Mouse (Mus musculus) limb, embryonic 14.5 days (tissue): Measurements from ENCODE around the gene Psmd13. TPM values are rescaled to one million over a fixed set of nuclear protein-coding genes. Genes with fewer than 3 reads are reported as not detected.

Experiments used
- ATAC-seq: fragments of 200-750 bp; cut with Nextera tagmentation; 2 replicates; pipeline ENCODE4 v1.8.0; 2017; ENCODE audit warnings: low read depth, moderate number of reproducible peaks, moderate TSS enrichment; ENCODE audit not compliant: low FRiP score
- DNase-seq: peaks from one replicate; pipeline ENCODE4 v3.0.0-alpha.2; 2015; ENCODE audit warnings: low spot score
- H3K27ac ChIP-seq: fragments of 300-500 bp; sonication (generic); replicated peaks from 2 replicates; pipeline ENCODE4 v1.5.1; 2014; ENCODE audit warnings: low read depth, mild to moderate bottlenecking, low read length, moderate library complexity, mixed read lengths
- H3K27me3 ChIP-seq: fragments of 300-500 bp; sonication (generic); 2 replicates; pipeline ENCODE4 v1.6.1; 2014; ENCODE audit warnings: low read length, mixed read lengths; ENCODE audit not compliant: control insufficient read depth, insufficient read depth
- H3K36me3 ChIP-seq: fragments of 300-500 bp; sonication (generic); 2 replicates; pipeline ENCODE4 v1.6.1; 2014; ENCODE audit warnings: mild to moderate bottlenecking, low read length, moderate library complexity, mixed read lengths; ENCODE audit not compliant: control insufficient read depth, insufficient read depth
- H3K4me1 ChIP-seq: fragments of 300-500 bp; sonication (generic); 2 replicates; pipeline ENCODE4 v1.6.1; 2014; ENCODE audit warnings: antibody characterized with exemption, low read length, mixed read lengths; ENCODE audit not compliant: control insufficient read depth, insufficient read depth
- H3K4me2 ChIP-seq: fragments of 300-500 bp; sonication (generic); replicated peaks from 2 replicates; pipeline ENCODE4 v1.6.1; 2014; ENCODE audit warnings: low read depth, mild to moderate bottlenecking, low read length, moderate library complexity; ENCODE audit not compliant: severe bottlenecking
- H3K4me3 ChIP-seq: fragments of 300-500 bp; sonication (generic); replicated peaks from 2 replicates; pipeline ENCODE4 v1.5.1; 2014; ENCODE audit warnings: low read length
- H3K9ac ChIP-seq: fragments of 300-500 bp; sonication (generic); 2 replicates; pipeline ENCODE4 v1.6.1; 2014; ENCODE audit warnings: mild to moderate bottlenecking, low read depth, low read length, moderate library complexity; ENCODE audit not compliant: severe bottlenecking
- H3K9me3 ChIP-seq: fragments of 300-500 bp; sonication (generic); 2 replicates; pipeline ENCODE4 v1.6.1; 2016; ENCODE audit warnings: low read length; ENCODE audit not compliant: control insufficient read depth
- POLR2A ChIP-seq: fragments of 200-500 bp; IDR thresholded peaks from 2 replicates; pipeline ENCODE4 v1.8.0; 2012; ENCODE audit warnings: inconsistent platforms, mild to moderate bottlenecking, moderate library complexity, borderline replicate concordance; ENCODE audit not compliant: insufficient read depth, insufficient read length; ENCODE audit errors: extremely low read depth
- WGBS: fragments of 180-500 bp; shearing (Covaris S2); extraction: QIAGEN DNeasy Blood & Tissue Kit; methylation state at CpG from one replicate; pipeline ENCODE4 v1.1.7; 2014; 5-methylcytosine and 5-hydroxymethylcytosine counted together
- polyA plus RNA-seq, 2 experiments: library from polyadenylated mRNA; depleted of rRNA in 1 of 2; stranded (reverse) in 1 of 2; unstranded in 1 of 2; fragments of >200 nt; fragmentation: Nextera tagmentation in 1 of 2; extraction: Ambion mirVana in 1 of 2; gene quantifications; 2 replicates each; pipeline versions ENCODE4 v1.2.1 to v1.2.3; 2012 to 2014

Gene Psmd13
- polyA plus RNA-seq, 2 experiments = 113 to 133 TPM

- Histone ChIP-seq H3K4me2 (no peak overlapping the region), H3K36me3 (peaks cover 71% of the 10 kb centered on the region), H3K4me1 (no peaks in the 10 kb centered on the region), H3K9ac (no peak overlapping the region), H3K9me3 (no peaks in the 10 kb centered on the region), H3K27me3 (no peaks in the 10 kb centered on the region), H3K27ac (no peak overlapping the region), H3K4me3 (no peak overlapping the region)
- 91% methylated on average over 7 of the region's 7 CpGs for WGBS
- DNase-seq (no peak), ATAC-seq (no peak)
- TF ChIP-seq POLR2A = no peak
Measured at GRCm38 (mm10) chr7:140894031-140894430, 12.3 kb downstream of the Psmd13 start.

- DNase-seq (no peak), ATAC-seq (no peak)
- Histone ChIP-seq H3K9me3 (no peaks in the 10 kb centered on the region), H3K36me3 (peaks cover 71% of the 10 kb centered on the region), H3K27me3 (no peaks in the 10 kb centered on the region), H3K4me1 (no peaks in the 10 kb centered on the region), H3K4me2 (no peak overlapping the region), H3K4me3 (no peak overlapping the region), H3K27ac (no peak overlapping the region), H3K9ac (no peak overlapping the region)
- WGBS = 95% methylated on average over 3 of the region's 3 CpGs
- no peak for TF ChIP-seq POLR2A
Measured at GRCm38 (mm10) chr7:140894611-140895010, 12.8 kb downstream of the Psmd13 start.

- 81% methylated on average over 7 of the region's 7 CpGs for WGBS
Measured at GRCm38 (mm10) chr7:140897863-140898262, 16.1 kb downstream of the Psmd13 start.

GRCm38 (mm10) chr7:140899121-140899520, 17.4 kb downstream of the Psmd13 start:
- no peak for DNase-seq
- 80% methylated on average over 3 of the region's 3 CpGs for WGBS

More at GRCm38 (mm10) chr7:140897863-140898262, 16.1 kb downstream of the Psmd13 start:
- no peak for TF ChIP-seq POLR2A
- no peak overlapping the region for H3K4me2 ChIP-seq
- H3K36me3 ChIP-seq = peaks cover 52% of the 10 kb centered on the region
- no peak overlapping the region for H3K4me3 ChIP-seq
- H3K27ac ChIP-seq = no peak overlapping the region
- no peak overlapping the region for H3K9ac ChIP-seq
- H3K9me3 ChIP-seq = no peaks in the 10 kb centered on the region
- DNase-seq (no peak), ATAC-seq (no peak)
- H3K27me3 ChIP-seq = no peaks in the 10 kb centered on the region
- no peaks in the 10 kb centered on the region for H3K4me1 ChIP-seq

GRCm38 (mm10) chr7:140900220-140900619, 18.5 kb downstream of the Psmd13 start, which contains the start of gene Cox8b:
TSS of gene Cox8b (minus strand) at chr7:140900446.
- no peak for TF ChIP-seq POLR2A
- no peak for DNase-seq

More at GRCm38 (mm10) chr7:140899121-140899520, 17.4 kb downstream of the Psmd13 start:
- Histone ChIP-seq H3K4me1 (no peaks in the 10 kb centered on the region), H3K4me2 (no peak overlapping the region), H3K36me3 (peaks cover 42% of the 10 kb centered on the region), H3K27ac (no peak overlapping the region), H3K9ac (no peak overlapping the region), H3K9me3 (no peaks in the 10 kb centered on the region), H3K4me3 (no peak overlapping the region), H3K27me3 (no peaks in the 10 kb centered on the region)
- ATAC-seq = no peak
- no peak for TF ChIP-seq POLR2A

More at GRCm38 (mm10) chr7:140900220-140900619, 18.5 kb downstream of the Psmd13 start, which contains the start of gene Cox8b:
- Histone ChIP-seq H3K27ac (no peak within 1 kb of the TSS), H3K4me1 (no peaks in the 10 kb centered on the region), H3K27me3 (no peaks in the 10 kb centered on the region), H3K4me2 (no peak within 1 kb of the TSS), H3K4me3 (no peak within 1 kb of the TSS), H3K9me3 (no peaks in the 10 kb centered on the region), H3K9ac (no peak within 1 kb of the TSS), H3K36me3 (peaks cover 33% of the 10 kb centered on the region)
- WGBS = 69% methylated on average over 10 of the region's 10 CpGs
- ATAC-seq = no peak
